Mouse (Mus musculus) forebrain, embryonic 11.5 days (tissue): ENCODE results near the gene Slc6a17. TPM values are rescaled to one million over a fixed set of nuclear protein-coding genes. Genes with fewer than 3 reads are reported as not detected.

Source experiments
- ATAC-seq: fragments of 200-750 bp; cut with Nextera tagmentation; replicated peaks from 2 replicates; pipeline ENCODE4 v1.8.0; 2017; ENCODE audit warnings: moderate TSS enrichment; ENCODE audit not compliant: low FRiP score
- DNase-seq: peaks from one replicate; pipeline ENCODE4 v3.0.0-alpha.2; 2017; ENCODE audit warnings: low spot score
- H3K27ac ChIP-seq: fragments of 300-500 bp; sonication (generic); 2 replicates; pipeline ENCODE4 v1.5.1; 2014; ENCODE audit warnings: low read depth, low read length
- H3K27me3 ChIP-seq: fragments of 300-500 bp; sonication (generic); 2 replicates; pipeline ENCODE4 v1.6.1; 2014; ENCODE audit warnings: mild to moderate bottlenecking, low read length, mixed read lengths; ENCODE audit not compliant: control insufficient read depth, insufficient read depth
- H3K36me3 ChIP-seq: fragments of 300-500 bp; sonication (generic); 2 replicates; pipeline ENCODE4 v1.6.1; 2014; ENCODE audit warnings: mild to moderate bottlenecking, low read length, moderate library complexity, mixed read lengths; ENCODE audit not compliant: control insufficient read depth, insufficient read depth
- H3K4me1 ChIP-seq: fragments of 300-500 bp; sonication (generic); replicated peaks from 2 replicates; pipeline ENCODE4 v1.6.1; 2014; ENCODE audit warnings: low read length, mixed read lengths; ENCODE audit not compliant: control insufficient read depth, insufficient read depth
- H3K4me2 ChIP-seq: fragments of 300-500 bp; sonication (generic); 2 replicates; pipeline ENCODE4 v1.6.1; 2014; ENCODE audit warnings: low read depth, mild to moderate bottlenecking, low read length, moderate library complexity, mixed read lengths; ENCODE audit not compliant: severe bottlenecking
- H3K4me3 ChIP-seq: fragments of 300-500 bp; sonication (generic); 2 replicates; pipeline ENCODE4 v1.5.1; 2014; ENCODE audit warnings: low read depth, low read length
- H3K9ac ChIP-seq: fragments of 300-500 bp; sonication (generic); 2 replicates; pipeline ENCODE4 v1.6.1; 2014; ENCODE audit warnings: low read length
- H3K9me3 ChIP-seq: fragments of 300-500 bp; sonication (generic); 2 replicates; pipeline ENCODE4 v1.6.1; 2016; ENCODE audit warnings: low read length, mixed read lengths; ENCODE audit not compliant: control insufficient read depth
- WGBS: fragments of 180-500 bp; shearing (Covaris S2); extraction: QIAGEN DNeasy Blood & Tissue Kit; methylation state at CpG from one replicate; pipeline ENCODE4 v1.1.7; 2014; 5-methylcytosine and 5-hydroxymethylcytosine counted together
- polyA plus RNA-seq: library from polyadenylated mRNA; unstranded; fragments of >200 nt; fragmentation: Nextera tagmentation; extraction: Ambion mirVana; gene quantifications from 2 replicates; pipeline ENCODE4 v1.2.1, GENCODE M21; 2014

Gene Slc6a17
- polyA plus RNA-seq, 1 experiment from 2014 or later: 3.6 TPM

DNA sequence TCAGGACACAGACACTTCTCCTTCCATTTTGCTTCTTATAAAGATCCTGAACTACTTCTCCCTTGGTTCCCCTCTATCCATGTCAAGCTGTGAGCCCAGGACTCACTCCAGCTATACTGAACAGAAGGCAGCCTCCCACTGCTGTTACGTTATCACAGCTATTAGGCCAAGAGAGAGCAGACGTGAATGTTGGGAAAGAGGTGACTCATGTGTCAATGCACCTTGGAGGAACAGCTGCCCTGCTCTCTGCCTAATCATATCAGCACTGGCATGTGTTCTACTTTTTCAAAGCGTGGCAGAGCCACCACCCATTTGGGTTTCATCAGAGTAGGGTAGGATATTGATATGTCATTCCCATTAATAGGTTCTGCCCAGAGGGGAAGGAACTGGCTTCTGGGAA, 71.0 kb downstream of the Slc6a17 start:
- DNase-seq: no peak
- H3K36me3 ChIP-seq: no peaks in the 10 kb centered on the region
- H3K27me3 ChIP-seq: no peaks in the 10 kb centered on the region
- H3K9ac ChIP-seq: no peak overlapping the region
- H3K4me1 ChIP-seq: no peaks in the 10 kb centered on the region
- H3K4me2 ChIP-seq: no peak overlapping the region
- 80% methylated on average over 3 of the region's 3 CpGs for whole genome bisulfite sequencing
- no peak overlapping the region for H3K4me3 ChIP-seq
- H3K27ac ChIP-seq: no peak overlapping the region
- H3K9me3 ChIP-seq: no peaks in the 10 kb centered on the region
- no peak for ATAC-seq

DNA sequence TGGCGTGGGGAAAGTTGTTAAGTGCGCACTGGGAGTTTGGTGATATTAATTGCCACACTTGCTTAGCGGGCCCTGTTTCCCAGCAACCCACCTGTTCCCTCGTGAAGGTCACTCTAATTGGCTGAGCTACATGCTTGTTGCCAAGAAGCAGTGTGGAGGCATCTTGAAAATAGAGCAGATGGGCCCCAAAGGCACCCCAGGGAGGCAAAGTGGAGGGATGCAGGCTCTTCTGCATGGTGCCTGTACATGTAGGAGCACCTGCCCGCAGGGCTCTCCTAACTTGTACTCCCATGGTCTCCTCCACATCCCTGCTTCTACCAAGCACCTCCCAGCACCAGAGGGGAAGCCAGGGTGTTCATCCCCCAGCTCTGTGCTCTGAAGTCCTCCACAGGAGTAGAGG, 74.0 kb downstream of the Slc6a17 start:
- H3K9me3 ChIP-seq: no peaks in the 10 kb centered on the region
- H3K27ac ChIP-seq: no peak overlapping the region
- no peaks in the 10 kb centered on the region for H3K27me3 ChIP-seq
- no peak overlapping the region for H3K4me3 ChIP-seq
- ATAC-seq: no peak
- H3K4me2 ChIP-seq: no peak overlapping the region
- H3K36me3 ChIP-seq: no peaks in the 10 kb centered on the region
- H3K4me1 ChIP-seq: no peaks in the 10 kb centered on the region
- WGBS: 78% methylated on average over 5 of the region's 5 CpGs
- no peak overlapping the region for H3K9ac ChIP-seq
- no peak for DNase-seq

DNA sequence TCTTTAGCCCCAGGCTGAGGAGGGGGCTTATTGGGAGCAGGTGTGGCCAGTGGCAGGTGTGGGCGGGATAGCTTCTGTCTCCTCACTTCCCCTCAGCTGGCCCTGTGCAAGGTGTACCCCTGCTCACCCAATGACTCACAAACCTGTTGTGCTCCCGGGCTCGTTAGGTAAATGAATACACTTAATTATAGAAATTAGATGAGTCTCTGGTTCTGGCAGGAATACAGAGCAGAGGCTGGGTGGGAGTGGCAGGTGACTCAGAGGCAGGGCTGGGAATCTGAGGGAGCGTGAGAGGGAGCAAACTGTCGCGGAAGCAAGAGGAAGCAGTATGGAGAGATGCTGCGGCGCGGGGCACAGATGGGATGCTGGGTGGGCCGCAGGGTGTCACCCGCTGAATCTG, 75.6 kb downstream of the Slc6a17 start:
- H3K9me3 ChIP-seq: no peaks in the 10 kb centered on the region
- H3K36me3 ChIP-seq: no peaks in the 10 kb centered on the region
- WGBS: 83% methylated on average over 11 of the region's 11 CpGs
- DNase-seq (no peak), ATAC-seq (no peak)
- no peaks in the 10 kb centered on the region for H3K4me1 ChIP-seq
- no peak overlapping the region for H3K27ac ChIP-seq
- H3K4me2 ChIP-seq: no peak overlapping the region
- no peak overlapping the region for H3K9ac ChIP-seq
- H3K27me3 ChIP-seq: no peaks in the 10 kb centered on the region
- H3K4me3 ChIP-seq: no peak overlapping the region

DNA sequence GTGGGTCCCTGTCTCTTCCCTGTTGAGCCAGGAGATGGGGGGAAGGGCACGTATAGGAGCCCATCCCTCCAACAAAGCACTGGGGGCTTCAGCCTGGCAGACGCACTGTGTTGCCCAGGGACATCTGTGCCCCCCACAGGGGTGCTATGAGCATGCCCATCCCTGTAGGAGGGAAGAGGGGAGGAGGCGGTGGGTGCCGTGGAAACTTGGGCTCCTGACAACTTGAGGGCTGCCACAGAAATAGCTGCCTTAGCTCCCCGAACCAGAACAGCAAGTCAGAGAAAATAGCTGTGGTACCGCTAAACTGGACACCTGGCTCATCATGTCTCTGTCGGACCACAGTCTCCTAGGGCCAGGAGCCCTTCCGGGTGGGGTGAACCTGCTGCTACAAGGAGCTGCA, 76.5 kb downstream of the Slc6a17 start:
- H3K4me3 ChIP-seq: no peak overlapping the region
- DNase-seq: no peak
- no peaks in the 10 kb centered on the region for H3K9me3 ChIP-seq
- H3K9ac ChIP-seq: no peak overlapping the region
- no peaks in the 10 kb centered on the region for H3K27me3 ChIP-seq
- no peak overlapping the region for H3K4me2 ChIP-seq
- ATAC-seq: no peak
- no peaks in the 10 kb centered on the region for H3K36me3 ChIP-seq
- H3K27ac ChIP-seq: no peak overlapping the region
- H3K4me1 ChIP-seq: no peaks in the 10 kb centered on the region
- WGBS: 81% methylated on average over 8 of the region's 8 CpGs

DNA sequence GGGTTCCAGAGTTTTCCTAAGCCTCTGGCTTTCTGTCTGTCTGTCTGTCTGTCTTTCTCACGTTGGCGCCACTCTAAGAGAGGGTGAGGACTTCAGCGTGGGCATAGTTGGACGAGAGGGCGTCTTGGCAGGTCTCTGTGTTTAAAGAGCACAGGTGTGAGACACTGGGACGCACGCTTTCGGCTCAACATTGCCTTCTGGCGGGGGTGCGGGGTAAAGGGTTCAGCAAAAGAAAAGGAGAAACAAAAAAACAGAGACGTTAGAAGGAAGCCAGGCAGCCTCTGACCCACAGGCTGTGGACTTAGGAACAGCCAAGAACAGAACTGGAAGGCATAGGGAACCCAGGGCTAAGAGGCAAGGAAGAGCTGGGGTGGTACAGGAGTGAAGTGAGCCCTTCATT, 78.5 kb downstream of the Slc6a17 start:
- Histone ChIP-seq H3K4me1 (no peaks in the 10 kb centered on the region), H3K27ac (no peak overlapping the region), H3K4me2 (no peak overlapping the region), H3K36me3 (no peaks in the 10 kb centered on the region), H3K9ac (no peak overlapping the region), H3K9me3 (no peaks in the 10 kb centered on the region), H3K27me3 (no peaks in the 10 kb centered on the region), H3K4me3 (no peak overlapping the region)
- ATAC-seq: no peak
- 89% methylated on average over 11 of the region's 11 CpGs for WGBS
- DNase-seq: no peak

DNA sequence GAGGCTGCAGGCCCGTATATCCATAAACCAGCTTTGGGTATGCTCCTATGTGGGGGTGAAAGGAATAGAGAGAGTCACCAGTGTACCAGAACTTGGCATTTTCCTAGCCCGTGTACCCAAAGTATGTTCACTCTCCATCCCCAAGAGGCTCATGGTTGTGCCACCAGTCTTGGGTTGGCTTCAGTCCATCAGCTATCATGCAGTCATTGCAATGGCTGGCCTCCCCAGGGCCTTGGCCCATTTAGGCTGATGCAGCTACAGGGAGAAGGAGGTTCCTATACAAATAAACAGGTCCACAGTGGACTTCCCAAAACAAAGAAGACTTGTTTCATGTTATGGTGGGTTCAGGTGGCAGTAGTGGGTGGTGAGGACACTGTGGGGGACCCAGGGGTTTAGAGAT, 80.2 kb downstream of the Slc6a17 start:
- Histone ChIP-seq H3K27me3 (no peaks in the 10 kb centered on the region), H3K4me3 (no peak overlapping the region), H3K4me1 (no peaks in the 10 kb centered on the region), H3K36me3 (no peaks in the 10 kb centered on the region), H3K27ac (no peak overlapping the region), H3K4me2 (no peak overlapping the region), H3K9ac (no peak overlapping the region), H3K9me3 (no peaks in the 10 kb centered on the region)
- ATAC-seq (no peak), DNase-seq (no peak)
- 91% methylated on average over 2 of the region's 2 CpGs for WGBS

DNA sequence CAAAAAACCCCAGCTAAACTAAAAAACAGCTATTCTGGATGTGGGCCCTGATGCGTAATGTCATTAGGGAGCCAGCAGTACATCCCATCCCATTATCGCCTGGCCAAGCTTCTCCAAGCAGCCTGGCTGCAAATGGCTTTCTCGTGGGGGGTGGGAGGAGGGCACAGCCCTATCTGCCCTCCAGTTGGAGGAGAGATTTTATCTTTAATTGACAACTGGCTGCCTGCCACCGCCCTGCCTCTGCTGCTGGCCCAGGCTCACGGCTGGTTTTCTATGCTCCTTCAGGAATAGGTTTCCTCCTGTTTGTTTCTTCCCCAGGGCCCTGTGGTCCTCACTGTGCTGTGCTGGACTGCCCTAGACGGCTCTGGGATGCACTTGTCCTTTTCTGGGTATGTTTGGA, 81.4 kb downstream of the Slc6a17 start:
- 76% methylated on average over 6 of the region's 6 CpGs for WGBS
- no peak for DNase-seq
- Histone ChIP-seq H3K36me3 (no peaks in the 10 kb centered on the region), H3K4me2 (no peak overlapping the region), H3K9me3 (no peaks in the 10 kb centered on the region), H3K4me3 (no peak overlapping the region), H3K27me3 (no peaks in the 10 kb centered on the region), H3K9ac (no peak overlapping the region), H3K4me1 (no peaks in the 10 kb centered on the region), H3K27ac (no peak overlapping the region)
- no peak for ATAC-seq

DNA sequence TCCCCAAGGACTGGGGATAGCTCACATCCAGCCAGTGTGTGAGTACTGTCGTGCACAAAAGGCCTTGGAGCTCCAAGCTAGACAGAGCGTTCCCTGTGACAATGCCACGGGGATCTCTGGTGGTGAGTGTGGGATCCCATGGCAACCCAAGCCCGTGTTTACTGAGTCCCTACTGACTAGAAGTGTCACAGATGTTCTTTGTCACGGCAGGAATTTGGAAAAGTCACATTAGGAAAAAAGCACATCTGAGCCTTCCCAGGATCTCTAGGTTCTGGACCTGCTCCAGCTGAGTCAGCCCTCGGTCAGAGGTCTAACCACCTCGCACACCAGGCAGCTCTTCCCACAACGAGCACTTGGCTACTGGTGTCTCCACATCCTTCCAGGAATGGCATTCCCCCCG, 84.2 kb downstream of the Slc6a17 start:
- no peak for DNase-seq
- no peaks in the 10 kb centered on the region for H3K4me1 ChIP-seq
- no peak overlapping the region for H3K27ac ChIP-seq
- no peak overlapping the region for H3K9ac ChIP-seq
- H3K36me3 ChIP-seq: no peaks in the 10 kb centered on the region
- ATAC-seq: no peak
- 72% methylated on average over 9 of the region's 9 CpGs for WGBS
- H3K4me2 ChIP-seq: no peak overlapping the region
- H3K9me3 ChIP-seq: no peaks in the 10 kb centered on the region
- H3K4me3 ChIP-seq: no peak overlapping the region
- H3K27me3 ChIP-seq: no peaks in the 10 kb centered on the region

DNA sequence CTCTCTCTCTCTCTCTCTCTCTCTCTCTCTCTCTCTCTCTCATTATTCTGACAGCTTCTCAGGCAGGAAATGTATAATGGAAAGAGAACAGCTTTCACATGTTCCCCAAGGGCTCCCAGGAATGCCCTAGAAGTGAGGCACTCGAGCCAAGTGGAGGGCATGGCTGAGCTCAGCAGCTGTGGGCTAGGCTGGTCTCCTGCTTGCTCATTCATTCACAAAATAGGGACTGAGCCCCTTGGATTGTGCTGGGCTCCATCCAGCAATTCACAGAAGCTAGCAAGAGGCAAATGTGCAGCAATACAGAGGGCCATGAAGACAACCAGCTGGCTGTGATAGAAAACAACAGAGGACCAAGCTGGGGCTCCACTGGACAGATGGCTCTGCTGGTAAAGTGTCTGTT, 86.5 kb downstream of the Slc6a17 start:
- no peak overlapping the region for H3K9ac ChIP-seq
- no peaks in the 10 kb centered on the region for H3K9me3 ChIP-seq
- WGBS: 21% methylated on average over 1 of the region's 1 CpGs
- ATAC-seq (no peak), DNase-seq (no peak)
- H3K4me3 ChIP-seq: no peak overlapping the region
- no peak overlapping the region for H3K27ac ChIP-seq
- H3K27me3 ChIP-seq: no peaks in the 10 kb centered on the region
- H3K36me3 ChIP-seq: no peaks in the 10 kb centered on the region
- no peak overlapping the region for H3K4me2 ChIP-seq
- no peaks in the 10 kb centered on the region for H3K4me1 ChIP-seq
